Mouse (Mus musculus) left cerebral cortex, adult 2 months (tissue): Measurements from ENCODE around the gene Elavl4. TPM values are rescaled to one million over a fixed set of nuclear protein-coding genes. Genes with fewer than 3 reads are reported as not detected.

Source experiments
- DNase-seq, 2 experiments: peaks; one replicate each; pipeline ENCODE4 v3.0.0; 2021 to 2022; ENCODE audit warnings: low spot score in 2 of 2, mixed read lengths in 1 of 2; ENCODE audit errors: extremely low spot score in 1 of 2
- H3K27ac ChIP-seq: fragments of 200-600 bp; 2 replicates; pipeline ENCODE4 v1.8.1; 2022
- H3K4me3 ChIP-seq: fragments of 200-600 bp; 2 replicates; pipeline ENCODE4 v1.8.1; 2022
- CTCF ChIP-seq: fragments of 200-600 bp; IDR thresholded peaks from 2 replicates; pipeline ENCODE4 v1.8.1; 2022; ENCODE audit warnings: antibody characterized with exemption, mild to moderate bottlenecking, moderate library complexity
- intact Hi-C: fragments of 180-260 bp; cut with DNase I; formaldehyde crosslinking; loops from one replicate; pipeline ENCODE4 v1.15.1; 2025
- total RNA-seq, 2 experiments: library from RNA; stranded (reverse); gene quantifications; 2 replicates each; pipeline ENCODE4 v1.2.3; 2021

The Elavl4 gene
- total RNA-seq, 2 experiments from 2014 or later = 95.9 to 117 TPM

GRCm38 (mm10) chr4:110264345-110264943 is 87.3 kb downstream of the Elavl4 start:
- Histone ChIP-seq H3K27ac (no peak overlapping the region), H3K4me3 (no peak overlapping the region)
- no peak for TF ChIP-seq CTCF
- no peak for DNase-seq
- intact Hi-C loops = no loop called here

DNA sequence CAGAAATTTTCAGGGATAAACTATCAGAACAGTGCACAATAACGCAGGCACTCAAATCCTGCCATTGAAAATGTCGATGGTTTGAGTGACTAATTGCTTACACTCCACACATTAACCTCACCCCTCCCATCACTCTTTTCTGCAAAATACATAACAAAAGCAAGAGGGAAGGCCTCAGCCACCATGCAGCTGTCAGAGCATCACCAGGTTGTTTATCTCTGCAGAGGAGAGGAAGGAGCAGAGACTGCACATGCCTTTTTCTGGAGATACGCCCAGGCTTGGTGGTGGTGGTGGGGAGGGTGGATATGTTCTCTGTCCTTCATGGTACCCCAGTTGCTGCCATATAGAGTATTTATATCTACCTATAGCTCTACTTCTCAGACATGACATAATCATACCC is 94.3 kb downstream of the Elavl4 start:
- no peak for DNase-seq
- Histone ChIP-seq H3K27ac (no peak overlapping the region; the same call in 1 of the 2 replicates), H3K4me3 (no peak overlapping the region)
- intact Hi-C loops = no loop called here
- no peak for TF ChIP-seq CTCF

- no peak for DNase-seq
- intact Hi-C loops = no loop called here
- TF ChIP-seq CTCF = no peak
Observed at GRCm38 (mm10) chr4:110255617-110256016, 96.1 kb downstream of the Elavl4 start.

DNA sequence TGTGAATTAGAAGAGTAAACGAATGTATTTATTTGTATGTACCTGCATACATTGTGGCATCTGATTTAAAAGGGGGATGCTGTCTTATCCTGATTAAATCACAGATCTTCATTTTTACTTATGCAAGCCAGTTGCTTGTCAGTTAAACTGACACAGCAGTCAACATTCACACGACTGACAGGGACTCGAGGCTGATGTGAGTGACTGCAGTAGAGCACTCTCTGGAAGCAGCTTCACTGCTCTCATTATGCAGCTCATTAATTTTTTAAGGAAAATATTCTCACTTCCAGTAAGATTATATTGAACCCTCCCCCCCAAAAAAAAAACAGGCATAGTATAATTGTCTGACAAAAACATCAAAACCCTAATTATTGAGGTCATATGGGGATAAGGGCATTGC is 101.7 kb downstream of the Elavl4 start:
- no peak for TF ChIP-seq CTCF
- intact Hi-C loops = no loop called here
- Histone ChIP-seq H3K27ac (peak overlapping the region; percentile 50; the same call in 1 of the 2 replicates), H3K4me3 (no peak overlapping the region)
- no peak for DNase-seq

More at GRCm38 (mm10) chr4:110255617-110256016, 96.1 kb downstream of the Elavl4 start:
- Histone ChIP-seq H3K4me3 (no peak overlapping the region), H3K27ac (no peak overlapping the region)

DNA sequence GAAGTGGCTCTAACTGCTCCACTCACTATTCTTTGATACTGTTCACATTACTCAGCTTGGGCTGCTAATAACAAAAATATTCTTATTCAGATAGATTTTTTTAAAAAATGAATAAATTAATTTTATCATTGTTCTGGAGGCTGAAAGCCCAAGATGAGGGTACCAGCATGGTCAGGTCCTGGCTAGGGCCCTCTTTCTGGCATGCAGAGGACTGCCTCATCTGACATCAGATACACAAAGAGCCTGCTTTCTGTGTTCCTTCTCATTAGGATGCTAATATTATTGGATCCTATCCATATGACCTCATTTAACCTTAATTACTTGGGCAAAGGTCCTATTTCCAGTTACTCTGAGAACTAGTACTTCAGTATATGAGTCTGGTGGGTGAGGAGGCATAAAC is 108.8 kb downstream of the Elavl4 start:
- intact Hi-C loops = no loop called here
- Histone ChIP-seq H3K27ac (no peak overlapping the region), H3K4me3 (no peak overlapping the region)
- no peak for DNase-seq
- TF ChIP-seq CTCF = no peak

DNA sequence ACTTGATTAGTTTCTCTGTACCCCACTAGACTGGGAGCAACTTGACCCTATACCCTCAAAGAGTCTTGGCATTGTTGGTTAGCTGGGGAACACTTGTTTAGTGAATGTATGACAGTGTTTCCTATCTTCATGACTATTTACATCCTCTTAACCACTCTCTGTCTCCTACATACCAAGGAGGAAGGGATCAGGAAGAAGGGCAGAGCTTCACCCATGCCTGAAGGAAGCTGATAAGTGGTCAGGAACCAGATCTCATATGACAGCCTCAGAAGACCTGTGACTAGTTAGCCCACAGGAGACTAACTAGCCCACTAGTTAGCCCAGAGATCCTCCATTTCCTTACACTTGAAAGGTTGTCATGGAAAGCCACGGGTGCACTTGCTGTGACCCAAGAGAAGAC is 117.2 kb downstream of the Elavl4 start:
- intact Hi-C loops = no loop called here
- DNase-seq = no peak
- Histone ChIP-seq H3K4me3 (no peak overlapping the region), H3K27ac (no peak overlapping the region)
- TF ChIP-seq CTCF = no peak

DNA sequence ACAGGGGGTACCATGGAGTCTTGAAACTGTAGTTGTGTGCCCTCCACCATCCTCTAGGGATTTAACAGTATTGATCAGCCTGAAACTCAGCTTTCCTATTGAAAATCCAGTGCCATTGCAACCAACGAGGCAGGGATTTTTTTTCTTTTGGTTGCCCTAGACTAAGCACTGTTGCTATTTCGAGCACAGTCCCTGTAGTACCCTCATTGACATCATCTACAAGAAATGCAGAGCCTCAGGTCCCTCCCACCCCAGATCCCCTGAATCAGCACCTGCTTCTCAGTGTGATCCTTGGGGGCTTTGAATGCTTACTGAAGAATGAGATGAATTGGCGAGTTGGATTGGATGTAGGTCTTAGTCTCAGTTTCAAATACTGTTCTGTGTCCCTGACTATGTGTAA is 119.4 kb downstream of the Elavl4 start:
- Histone ChIP-seq H3K4me3 (no peak overlapping the region), H3K27ac (no peak overlapping the region)
- intact Hi-C loops = no loop called here
- no peak for TF ChIP-seq CTCF
- DNase-seq = no peak

- no peak for TF ChIP-seq CTCF
- H3K27ac ChIP-seq = no peak overlapping the region
- DNase-seq = no peak
- no peak overlapping the region for H3K4me3 ChIP-seq
- intact Hi-C loops = no loop called here
Observed at GRCm38 (mm10) chr4:110231799-110232198, 119.9 kb downstream of the Elavl4 start.

GRCm38 (mm10) chr4:110229652-110230051 is 122.1 kb downstream of the Elavl4 start:
- intact Hi-C loops = loop anchor here (10.0 kb wide), 1 partner anchor 175 kb away; no protein-coding TSS in a partner anchor
- TF ChIP-seq CTCF = no peak
- no peak for DNase-seq
- H3K4me3 ChIP-seq = no peak overlapping the region
- H3K27ac ChIP-seq = no peak overlapping the region

- H3K27ac ChIP-seq = no peak overlapping the region; the same call in 1 of the 2 replicates
- intact Hi-C loops = loop anchor here (10.0 kb wide), 1 partner anchor 174 kb away; no protein-coding TSS in a partner anchor
Observed at GRCm38 (mm10) chr4:110229238-110229637, 122.5 kb downstream of the Elavl4 start.

DNA sequence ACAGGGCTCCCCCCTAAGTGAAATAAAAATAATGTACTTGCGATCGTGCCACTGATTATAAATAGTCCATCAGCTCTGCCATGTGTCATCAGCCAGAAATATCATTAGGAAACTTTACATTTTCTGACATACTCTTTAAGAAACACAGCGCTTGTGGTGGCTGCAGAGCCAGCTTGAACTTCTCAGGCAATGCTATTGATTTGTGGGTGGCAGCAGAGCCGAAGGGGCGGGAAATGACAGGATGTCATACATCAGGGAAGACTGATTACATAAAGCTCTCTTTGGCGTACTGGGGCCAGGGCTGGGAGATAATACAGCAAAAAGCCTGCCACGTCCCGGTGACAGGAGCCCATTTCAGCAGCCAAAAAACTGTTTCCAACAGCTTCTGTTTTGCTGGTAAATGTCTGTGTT is 124.1 kb downstream of the Elavl4 start:
- no peak overlapping the region for H3K4me3 ChIP-seq
- H3K27ac ChIP-seq = peak overlapping the region; percentile 73
- intact Hi-C loops = loop anchor here (10.0 kb wide), 1 partner anchor 173 kb away; no protein-coding TSS in a partner anchor

More at GRCm38 (mm10) chr4:110229238-110229637, 122.5 kb downstream of the Elavl4 start:
- no peak overlapping the region for H3K4me3 ChIP-seq
- no peak for DNase-seq
- TF ChIP-seq CTCF = no peak

GRCm38 (mm10) chr4:110225492-110225891 is 126.2 kb downstream of the Elavl4 start:
- intact Hi-C loops = loop anchor here (10.0 kb wide), 1 partner anchor 171 kb away; no protein-coding TSS in a partner anchor
- DNase-seq = no peak
- TF ChIP-seq CTCF = no peak
- Histone ChIP-seq H3K4me3 (no peak overlapping the region), H3K27ac (peak overlapping the region; percentile 40)

More for the DNA sequence above, 124.1 kb downstream of the Elavl4 start:
- DNase-seq = peak in 1 of 2 experiments; percentile 47
- TF ChIP-seq CTCF = no peak

DNA sequence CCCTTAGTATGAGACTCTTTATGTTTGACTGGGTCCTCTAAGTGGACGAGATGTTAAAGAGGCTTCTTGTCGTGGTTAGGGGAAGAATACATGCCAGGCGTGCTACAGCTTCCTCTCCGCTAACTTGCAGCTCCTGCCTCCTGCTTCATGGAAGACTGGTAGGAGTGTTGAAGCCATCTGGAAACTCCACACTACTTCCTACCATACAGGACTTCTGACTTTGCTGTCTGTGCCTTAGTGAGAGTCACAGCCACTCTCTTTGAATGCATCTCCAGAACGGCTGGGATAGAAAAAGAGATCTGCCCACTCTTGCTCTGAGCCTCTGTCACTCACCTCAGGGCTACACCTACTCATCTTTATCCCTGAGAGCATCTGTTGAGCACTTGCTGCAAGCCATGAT is 132.9 kb downstream of the Elavl4 start:
- no peak for DNase-seq
- intact Hi-C loops = loop anchor here (5.0 to 10.0 kb wide), 2 partner anchors 68 to 796 kb away; no protein-coding TSS in a partner anchor
- H3K4me3 ChIP-seq = no peak overlapping the region
- peak overlapping the region; percentile 51 for H3K27ac ChIP-seq
- no peak for TF ChIP-seq CTCF
